Mouse (Mus musculus): ENCODE data around the gene Gm21976.

DNA sequence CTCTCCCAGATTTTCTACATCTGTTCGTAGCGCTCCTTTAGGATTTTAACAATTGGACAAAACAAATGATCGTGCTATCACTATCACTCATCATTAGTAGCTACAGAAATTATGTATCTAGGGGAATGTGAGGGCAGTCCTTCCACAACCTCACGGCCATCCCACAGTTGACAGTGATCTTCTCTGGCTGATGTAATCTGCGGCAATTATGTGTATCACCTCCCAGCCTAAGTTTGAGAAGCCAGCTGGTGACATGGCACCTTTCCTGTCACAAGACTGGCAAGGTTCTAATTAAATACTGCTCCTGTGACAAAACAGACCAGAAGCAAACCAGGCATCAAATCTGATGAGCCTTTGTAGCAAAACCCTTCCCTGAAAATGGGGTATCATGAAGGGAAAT, 28.3 kb downstream of the Gm21976 start:
- TF ChIP-seq CTCF (IDR thresholded peaks at IDR 0.05; ENCODE audit: low read depth) (no peak), EP300 (optimal IDR thresholded peaks at IDR 0.05) (no peak)
